Mouse (Mus musculus): ENCODE measurements around the gene Plpp1. TPM values are rescaled to one million over a fixed set of nuclear protein-coding genes. Genes with fewer than 3 reads are reported as not detected.

Plpp1 gene
- polyA plus RNA-seq, 1 experiment from 2014 or later = 31.5 TPM

GRCm38 (mm10) chr13:112803106-112803505 lies 2.5 kb downstream of the Plpp1 start:
- Histone ChIP-seq H3K27me3 (no peaks in the 10 kb centered on the region), H3K4me3 (replicated peaks) (no peak overlapping the region), H3K36me3 (peaks cover 20% of the 10 kb centered on the region), H3K27ac (no peak overlapping the region), H3K4me1 (replicated peaks) (peaks cover 7% of the 10 kb centered on the region; the same call in 1 of the 2 replicates), H3K9ac (replicated peaks) (no peak overlapping the region), H3K4me2 (no peak overlapping the region), H3K9me3 (peaks cover 6% of the 10 kb centered on the region; the same call in 1 of the 2 replicates)
- WGBS = 86% methylated on average over 7 of the region's 7 CpGs
- no peak for ATAC-seq (ENCODE audit: insufficient number of reproducible peaks, insufficient read depth, low FRiP score, low TSS enrichment, low read depth)

GRCm38 (mm10) chr13:112803661-112804060 lies 3.1 kb downstream of the Plpp1 start:
- Histone ChIP-seq H3K27ac (no peak overlapping the region), H3K27me3 (no peaks in the 10 kb centered on the region), H3K9ac (replicated peaks) (no peak overlapping the region), H3K4me1 (replicated peaks) (peaks cover 7% of the 10 kb centered on the region; the same call in 1 of the 2 replicates), H3K4me3 (replicated peaks) (no peak overlapping the region), H3K4me2 (no peak overlapping the region), H3K36me3 (peaks cover 20% of the 10 kb centered on the region), H3K9me3 (peaks cover 6% of the 10 kb centered on the region; the same call in 1 of the 2 replicates)
- no peak for ATAC-seq (ENCODE audit: insufficient number of reproducible peaks, insufficient read depth, low FRiP score, low TSS enrichment, low read depth)
- 94% methylated on average over 4 of the region's 4 CpGs for WGBS

GRCm38 (mm10) chr13:112805529-112805928 lies 4.9 kb downstream of the Plpp1 start:
- H3K36me3 ChIP-seq = peaks cover 20% of the 10 kb centered on the region
- H3K4me2 ChIP-seq = no peak overlapping the region
- H3K27me3 ChIP-seq = no peaks in the 10 kb centered on the region
- WGBS = 95% methylated on average over 3 of the region's 3 CpGs
- peaks cover 6% of the 10 kb centered on the region; the same call in 1 of the 2 replicates for H3K9me3 ChIP-seq
- H3K9ac ChIP-seq (replicated peaks) = no peak overlapping the region
- H3K27ac ChIP-seq = no peak overlapping the region
- peaks cover 10% of the 10 kb centered on the region for H3K4me1 ChIP-seq (replicated peaks)
- H3K4me3 ChIP-seq (replicated peaks) = no peak overlapping the region
- ATAC-seq (ENCODE audit: insufficient number of reproducible peaks, insufficient read depth, low FRiP score, low TSS enrichment, low read depth) = no peak

- no peak for ATAC-seq (ENCODE audit: insufficient number of reproducible peaks, insufficient read depth, low FRiP score, low TSS enrichment, low read depth)
- Histone ChIP-seq H3K36me3 (peaks cover 20% of the 10 kb centered on the region), H3K9ac (replicated peaks) (no peak overlapping the region), H3K4me3 (replicated peaks) (no peak overlapping the region), H3K27ac (no peak overlapping the region), H3K4me1 (replicated peaks) (peaks cover 16% of the 10 kb centered on the region), H3K27me3 (no peaks in the 10 kb centered on the region), H3K9me3 (peaks cover 6% of the 10 kb centered on the region; the same call in 1 of the 2 replicates), H3K4me2 (no peak overlapping the region)
- 85% methylated on average over 10 of the region's 10 CpGs for WGBS
Measured at GRCm38 (mm10) chr13:112807936-112808667, 7.5 kb downstream of the Plpp1 start.

GRCm38 (mm10) chr13:112809504-112810247 lies 9.1 kb downstream of the Plpp1 start:
- no peak overlapping the region for H3K4me2 ChIP-seq
- peaks cover 16% of the 10 kb centered on the region for H3K4me1 ChIP-seq (replicated peaks)
- no peak overlapping the region for H3K4me3 ChIP-seq (replicated peaks)
- peaks cover 20% of the 10 kb centered on the region for H3K36me3 ChIP-seq
- no peak overlapping the region for H3K27ac ChIP-seq
- no peak overlapping the region for H3K9ac ChIP-seq (replicated peaks)
- ATAC-seq (ENCODE audit: insufficient number of reproducible peaks, insufficient read depth, low FRiP score, low TSS enrichment, low read depth) = no peak
- no peaks in the 10 kb centered on the region for H3K27me3 ChIP-seq
- 67% methylated on average over 7 of the region's 7 CpGs for WGBS
- peaks cover 6% of the 10 kb centered on the region; the same call in 1 of the 2 replicates for H3K9me3 ChIP-seq

GRCm38 (mm10) chr13:112810248-112810645 lies 9.7 kb downstream of the Plpp1 start:
- Histone ChIP-seq H3K27me3 (no peaks in the 10 kb centered on the region), H3K9me3 (peaks cover 6% of the 10 kb centered on the region; the same call in 1 of the 2 replicates), H3K4me2 (no peak overlapping the region), H3K9ac (replicated peaks) (no peak overlapping the region), H3K36me3 (peaks cover 19% of the 10 kb centered on the region), H3K4me3 (replicated peaks) (no peak overlapping the region), H3K4me1 (replicated peaks) (peaks cover 16% of the 10 kb centered on the region), H3K27ac (no peak overlapping the region)
- 65% methylated on average over 4 of the region's 4 CpGs for WGBS
- no peak for ATAC-seq (ENCODE audit: insufficient number of reproducible peaks, insufficient read depth, low FRiP score, low TSS enrichment, low read depth)

GRCm38 (mm10) chr13:112810751-112811150 lies 10.2 kb downstream of the Plpp1 start:
- peaks cover 6% of the 10 kb centered on the region; the same call in 1 of the 2 replicates for H3K9me3 ChIP-seq
- no peak overlapping the region for H3K9ac ChIP-seq (replicated peaks)
- no peak overlapping the region for H3K27ac ChIP-seq
- ATAC-seq (ENCODE audit: insufficient number of reproducible peaks, insufficient read depth, low FRiP score, low TSS enrichment, low read depth) = no peak
- H3K4me1 ChIP-seq (replicated peaks) = peaks cover 16% of the 10 kb centered on the region
- H3K27me3 ChIP-seq = no peaks in the 10 kb centered on the region
- H3K36me3 ChIP-seq = peaks cover 13% of the 10 kb centered on the region
- WGBS = 46% methylated on average over 9 of the region's 9 CpGs
- 0 out of 2 replicates have a peak overlapping the region, but pooled peaks have one; percentile 13 for H3K4me2 ChIP-seq
- H3K4me3 ChIP-seq (replicated peaks) = no peak overlapping the region

- no peak for ATAC-seq (ENCODE audit: insufficient number of reproducible peaks, insufficient read depth, low FRiP score, low TSS enrichment, low read depth)
- peaks cover 2% of the 10 kb centered on the region; the same call in 1 of the 2 replicates for H3K36me3 ChIP-seq
- no peaks in the 10 kb centered on the region for H3K27me3 ChIP-seq
- no peaks in the 10 kb centered on the region for H3K9me3 ChIP-seq
- H3K9ac ChIP-seq (replicated peaks) = no peak overlapping the region
- no peak overlapping the region for H3K27ac ChIP-seq
- no peak overlapping the region for H3K4me3 ChIP-seq (replicated peaks)
- H3K4me2 ChIP-seq = no peak overlapping the region
- WGBS = 74% methylated on average over 8 of the region's 8 CpGs
- H3K4me1 ChIP-seq (replicated peaks) = peaks cover 16% of the 10 kb centered on the region
Measured at GRCm38 (mm10) chr13:112811708-112812403, 11.3 kb downstream of the Plpp1 start.

GRCm38 (mm10) chr13:112815996-112816395 lies 15.4 kb downstream of the Plpp1 start:
- H3K4me1 ChIP-seq (replicated peaks) = peaks cover 4% of the 10 kb centered on the region
- 84% methylated on average over 3 of the region's 3 CpGs for WGBS

GRCm38 (mm10) chr13:112818125-112818524 lies 17.5 kb downstream of the Plpp1 start:
- no peak overlapping the region for H3K4me2 ChIP-seq
- H3K27ac ChIP-seq = no peak overlapping the region
- no peaks in the 10 kb centered on the region for H3K9me3 ChIP-seq
- no peaks in the 10 kb centered on the region for H3K4me1 ChIP-seq (replicated peaks)
- no peak overlapping the region for H3K9ac ChIP-seq (replicated peaks)
- H3K27me3 ChIP-seq = no peaks in the 10 kb centered on the region
- WGBS = 88% methylated on average over 3 of the region's 3 CpGs
- no peak for ATAC-seq (ENCODE audit: insufficient number of reproducible peaks, insufficient read depth, low FRiP score, low TSS enrichment, low read depth)
- H3K4me3 ChIP-seq (replicated peaks) = no peak overlapping the region
- H3K36me3 ChIP-seq = no peaks in the 10 kb centered on the region

More at GRCm38 (mm10) chr13:112815996-112816395, 15.4 kb downstream of the Plpp1 start:
- Histone ChIP-seq H3K9ac (replicated peaks) (no peak overlapping the region), H3K9me3 (no peaks in the 10 kb centered on the region), H3K4me2 (no peak overlapping the region), H3K27ac (no peak overlapping the region), H3K27me3 (no peaks in the 10 kb centered on the region), H3K4me3 (replicated peaks) (no peak overlapping the region), H3K36me3 (no peaks in the 10 kb centered on the region)
- no peak for ATAC-seq (ENCODE audit: insufficient number of reproducible peaks, insufficient read depth, low FRiP score, low TSS enrichment, low read depth)

GRCm38 (mm10) chr13:112822413-112822812 lies 21.8 kb downstream of the Plpp1 start:
- Histone ChIP-seq H3K36me3 (no peaks in the 10 kb centered on the region; the same call in 1 of the 2 replicates), H3K4me2 (no peak overlapping the region), H3K9ac (replicated peaks) (no peak overlapping the region), H3K27ac (no peak overlapping the region), H3K27me3 (no peaks in the 10 kb centered on the region), H3K4me1 (replicated peaks) (no peaks in the 10 kb centered on the region), H3K4me3 (replicated peaks) (no peak overlapping the region), H3K9me3 (no peaks in the 10 kb centered on the region)
- no peak for ATAC-seq (ENCODE audit: insufficient number of reproducible peaks, insufficient read depth, low FRiP score, low TSS enrichment, low read depth)
- WGBS = 74% methylated on average over 3 of the region's 3 CpGs

Data from limb, embryonic 12.5 days (tissue).